Mouse (Mus musculus): Measurements from ENCODE around the gene H2afy. TPM values are rescaled to one million over a fixed set of nuclear protein-coding genes. Genes with fewer than 3 reads are reported as not detected.

The H2afy gene
- polyA plus RNA-seq, 1 experiment from 2014 or later, result 273 TPM

DNA sequence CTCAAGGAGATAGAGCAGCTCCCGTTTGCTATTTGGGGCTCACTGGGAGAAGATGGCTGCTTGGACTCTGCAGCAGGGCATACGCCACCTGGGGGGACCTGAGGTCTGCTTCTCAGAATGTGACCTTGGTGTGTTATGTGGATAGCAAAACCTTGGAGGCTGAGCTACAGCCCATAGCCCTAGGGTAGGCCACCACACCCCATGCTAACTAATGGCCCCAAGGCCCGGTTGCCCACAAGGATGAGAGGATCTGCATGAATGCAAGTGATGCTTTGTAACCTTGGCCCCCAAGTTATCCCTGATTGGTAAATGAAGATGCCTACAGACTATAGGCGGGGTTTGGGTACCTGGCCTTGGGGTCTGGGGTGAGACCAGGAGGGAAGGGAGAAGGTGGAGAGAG is 26.5 kb downstream of the H2afy start:
- WGBS, result 63% methylated on average over 4 of the region's 4 CpGs
- no peak overlapping the region for H3K4me2 ChIP-seq (ENCODE audit: low read depth, low read length)
- no peak overlapping the region for H3K4me3 ChIP-seq (ENCODE audit: low read depth, low read length)
- H3K9ac ChIP-seq (replicated peaks; ENCODE audit: low read depth, low read length), result no peak overlapping the region
- H3K9me3 ChIP-seq (ENCODE audit: control insufficient read depth, low read length), result no peaks in the 10 kb centered on the region
- ATAC-seq (ENCODE audit: low read depth), result no peak
- no peaks in the 10 kb centered on the region; the same call in 1 of the 2 replicates for H3K36me3 ChIP-seq (ENCODE audit: control insufficient read depth, insufficient read depth, low read length)
- H3K4me1 ChIP-seq (ENCODE audit: control insufficient read depth, insufficient read depth, low read length), result peaks cover 41% of the 10 kb centered on the region
- no peaks in the 10 kb centered on the region for H3K27me3 ChIP-seq (ENCODE audit: control insufficient read depth, insufficient read depth, low read length)
- H3K27ac ChIP-seq (ENCODE audit: low read depth, low read length), result no peak overlapping the region

DNA sequence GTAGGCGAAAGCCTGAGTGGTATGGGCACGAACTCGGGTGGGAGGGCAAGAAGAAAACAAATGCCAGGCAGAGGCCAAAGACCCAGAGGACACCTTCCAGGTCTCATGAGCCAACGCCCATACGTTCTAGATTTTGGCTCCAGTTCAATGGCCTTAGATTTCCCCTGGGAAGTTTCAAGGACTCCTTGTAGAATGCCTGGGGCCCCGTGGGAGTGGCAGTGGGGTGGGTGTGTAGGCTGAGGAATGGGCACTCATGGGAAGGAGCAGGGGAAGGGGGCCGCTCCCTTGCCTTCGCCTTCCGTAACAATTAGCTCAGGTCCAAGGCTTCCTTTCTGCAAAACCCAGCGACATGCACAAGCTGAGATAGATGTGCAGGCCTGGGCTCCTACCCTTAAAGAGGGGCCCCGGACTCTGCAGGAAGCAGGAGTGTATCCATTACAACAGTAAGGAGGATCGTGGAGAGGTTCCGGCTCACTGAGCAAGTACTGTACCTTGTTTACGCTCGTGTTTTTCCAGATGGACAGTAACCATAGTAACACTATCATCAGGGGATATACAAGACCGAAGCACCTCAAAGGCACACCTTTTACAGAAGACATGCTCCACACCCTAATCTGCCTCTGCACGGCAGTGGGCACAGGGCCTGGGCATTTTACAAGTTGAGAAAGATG is 27.2 kb downstream of the H2afy start:
- Histone ChIP-seq H3K4me3 (ENCODE audit: low read depth, low read length) (no peak overlapping the region), H3K4me1 (ENCODE audit: control insufficient read depth, insufficient read depth, low read length) (peaks cover 48% of the 10 kb centered on the region), H3K9me3 (ENCODE audit: control insufficient read depth, low read length) (no peaks in the 10 kb centered on the region), H3K36me3 (ENCODE audit: control insufficient read depth, insufficient read depth, low read length) (no peaks in the 10 kb centered on the region; the same call in 1 of the 2 replicates), H3K4me2 (ENCODE audit: low read depth, low read length) (no peak overlapping the region), H3K27me3 (ENCODE audit: control insufficient read depth, insufficient read depth, low read length) (no peaks in the 10 kb centered on the region), H3K9ac (replicated peaks; ENCODE audit: low read depth, low read length) (no peak overlapping the region), H3K27ac (ENCODE audit: low read depth, low read length) (no peak overlapping the region)
- ATAC-seq (ENCODE audit: low read depth), result peak; percentile 52; the same call in 1 of the 2 replicates
- WGBS, result 44% methylated on average over 17 of the region's 17 CpGs

DNA sequence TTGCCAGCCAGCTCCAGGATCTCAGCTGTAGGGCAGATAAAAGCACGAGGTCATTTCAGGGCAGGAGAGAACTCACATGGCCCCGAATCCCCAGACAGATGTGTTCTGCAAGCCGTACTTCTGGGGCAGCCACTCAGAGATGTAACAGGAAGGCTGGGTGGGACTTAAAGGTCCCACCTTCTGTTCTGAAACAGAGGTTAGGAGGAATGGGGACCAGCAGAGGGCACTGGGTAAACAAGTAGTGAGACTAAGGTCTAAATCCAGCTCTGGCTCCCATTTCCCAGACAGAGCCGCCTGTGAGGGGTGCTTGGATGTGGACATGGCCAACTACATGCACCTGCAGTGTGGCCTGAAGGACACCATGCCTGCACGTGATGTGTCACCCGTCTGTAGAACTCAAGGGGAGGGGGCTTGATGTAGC is 31.2 kb downstream of the H2afy start:
- WGBS, result 89% methylated on average over 6 of the region's 6 CpGs
- H3K36me3 ChIP-seq (ENCODE audit: control insufficient read depth, insufficient read depth, low read length), result no peaks in the 10 kb centered on the region
- no peak overlapping the region for H3K27ac ChIP-seq (ENCODE audit: low read depth, low read length)
- no peaks in the 10 kb centered on the region for H3K9me3 ChIP-seq (ENCODE audit: control insufficient read depth, low read length)
- H3K9ac ChIP-seq (replicated peaks; ENCODE audit: low read depth, low read length), result no peak overlapping the region
- no peak overlapping the region for H3K4me2 ChIP-seq (ENCODE audit: low read depth, low read length)
- no peak overlapping the region for H3K4me3 ChIP-seq (ENCODE audit: low read depth, low read length)
- peaks cover 43% of the 10 kb centered on the region for H3K4me1 ChIP-seq (ENCODE audit: control insufficient read depth, insufficient read depth, low read length)
- no peaks in the 10 kb centered on the region for H3K27me3 ChIP-seq (ENCODE audit: control insufficient read depth, insufficient read depth, low read length)
- ATAC-seq (ENCODE audit: low read depth), result no peak

DNA sequence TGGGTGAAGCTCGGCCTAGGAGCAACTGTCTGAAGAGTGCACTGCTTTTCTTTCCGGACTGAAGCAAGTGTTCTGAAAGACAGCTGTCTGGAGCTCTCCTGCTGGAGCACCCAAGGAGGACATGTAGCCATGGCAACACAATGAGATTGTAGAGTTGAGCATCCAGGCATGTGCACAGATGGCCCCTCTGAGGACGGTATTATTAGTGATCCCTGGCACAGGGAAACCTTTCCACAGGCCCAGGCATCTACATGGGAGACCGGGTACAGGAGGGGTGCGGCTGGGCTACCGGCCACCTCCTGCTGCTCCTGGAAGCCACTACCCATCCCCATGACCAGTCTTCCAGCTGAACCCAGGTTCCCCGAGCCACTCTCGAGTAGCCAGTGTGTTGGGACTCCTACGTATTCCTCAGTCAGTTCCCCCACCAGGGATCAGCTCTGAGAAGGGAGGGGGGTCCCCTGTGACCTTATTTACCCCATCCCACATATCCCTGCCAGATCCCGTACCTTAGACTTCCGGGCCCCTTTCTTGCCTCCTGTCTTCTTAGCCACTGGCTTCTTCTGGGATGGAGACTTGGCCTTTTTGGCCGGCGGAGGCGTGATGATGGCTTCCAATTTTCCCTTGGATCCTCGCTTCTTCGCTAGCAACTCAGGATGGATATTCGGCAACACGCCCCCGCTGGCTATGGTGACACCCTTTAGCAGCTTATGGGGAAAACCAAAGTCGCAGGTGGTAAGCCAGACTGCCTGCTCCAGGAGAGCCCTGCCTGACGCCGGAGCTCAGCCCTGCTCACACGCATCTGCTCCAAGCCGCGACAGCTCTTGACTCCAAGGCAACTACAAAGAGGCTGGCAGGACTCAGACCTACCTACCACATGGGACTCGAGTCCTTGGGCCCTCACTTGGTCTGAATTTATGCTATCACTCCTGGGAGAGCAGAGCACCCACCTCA is 32.1 kb downstream of the H2afy start:
- H3K36me3 ChIP-seq (ENCODE audit: control insufficient read depth, insufficient read depth, low read length), result no peaks in the 10 kb centered on the region
- H3K4me3 ChIP-seq (ENCODE audit: low read depth, low read length), result no peak overlapping the region
- H3K4me1 ChIP-seq (ENCODE audit: control insufficient read depth, insufficient read depth, low read length), result peaks cover 34% of the 10 kb centered on the region
- ATAC-seq (ENCODE audit: low read depth), result peak; percentile 85
- 0 out of 2 replicates have a peak overlapping the region, but pooled peaks have one; percentile 8 for H3K4me2 ChIP-seq (ENCODE audit: low read depth, low read length)
- 74% methylated on average over 26 of the region's 26 CpGs for WGBS
- no peaks in the 10 kb centered on the region for H3K9me3 ChIP-seq (ENCODE audit: control insufficient read depth, low read length)
- peak overlapping the region; percentile 82 for H3K27ac ChIP-seq (ENCODE audit: low read depth, low read length)
- no peak overlapping the region; the same call in 1 of the 2 replicates for H3K9ac ChIP-seq (replicated peaks; ENCODE audit: low read depth, low read length)
- H3K27me3 ChIP-seq (ENCODE audit: control insufficient read depth, insufficient read depth, low read length), result no peaks in the 10 kb centered on the region

DNA sequence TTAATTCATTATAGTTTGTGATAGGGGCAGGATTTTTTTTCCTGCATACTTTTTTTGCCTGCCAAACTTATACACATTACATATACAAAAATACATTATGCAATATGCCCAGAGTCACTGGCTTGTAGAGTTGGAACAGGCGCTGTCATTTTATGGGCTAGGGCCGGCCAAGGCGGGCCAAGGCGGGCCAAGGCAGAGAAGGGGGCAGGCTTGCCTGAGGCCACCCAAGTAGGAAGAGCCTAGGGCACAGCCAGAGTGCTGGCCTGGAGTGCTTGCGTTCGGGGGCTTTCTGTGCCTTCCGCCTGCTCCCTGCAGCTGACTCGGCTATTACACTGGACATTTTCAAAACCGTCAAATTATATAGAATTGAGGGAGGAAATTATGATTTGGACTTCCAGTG is 34.0 kb downstream of the H2afy start:
- peaks cover 27% of the 10 kb centered on the region for H3K4me1 ChIP-seq (ENCODE audit: control insufficient read depth, insufficient read depth, low read length)
- no peak for ATAC-seq (ENCODE audit: low read depth)
- H3K9me3 ChIP-seq (ENCODE audit: control insufficient read depth, low read length), result no peaks in the 10 kb centered on the region
- WGBS, result 58% methylated on average over 9 of the region's 9 CpGs
- no peak overlapping the region for H3K4me2 ChIP-seq (ENCODE audit: low read depth, low read length)
- peak overlapping the region; percentile 29; the same call in 1 of the 2 replicates for H3K27ac ChIP-seq (ENCODE audit: low read depth, low read length)
- no peak overlapping the region for H3K9ac ChIP-seq (replicated peaks; ENCODE audit: low read depth, low read length)
- H3K36me3 ChIP-seq (ENCODE audit: control insufficient read depth, insufficient read depth, low read length), result no peaks in the 10 kb centered on the region
- no peak overlapping the region for H3K4me3 ChIP-seq (ENCODE audit: low read depth, low read length)
- H3K27me3 ChIP-seq (ENCODE audit: control insufficient read depth, insufficient read depth, low read length), result no peaks in the 10 kb centered on the region

DNA sequence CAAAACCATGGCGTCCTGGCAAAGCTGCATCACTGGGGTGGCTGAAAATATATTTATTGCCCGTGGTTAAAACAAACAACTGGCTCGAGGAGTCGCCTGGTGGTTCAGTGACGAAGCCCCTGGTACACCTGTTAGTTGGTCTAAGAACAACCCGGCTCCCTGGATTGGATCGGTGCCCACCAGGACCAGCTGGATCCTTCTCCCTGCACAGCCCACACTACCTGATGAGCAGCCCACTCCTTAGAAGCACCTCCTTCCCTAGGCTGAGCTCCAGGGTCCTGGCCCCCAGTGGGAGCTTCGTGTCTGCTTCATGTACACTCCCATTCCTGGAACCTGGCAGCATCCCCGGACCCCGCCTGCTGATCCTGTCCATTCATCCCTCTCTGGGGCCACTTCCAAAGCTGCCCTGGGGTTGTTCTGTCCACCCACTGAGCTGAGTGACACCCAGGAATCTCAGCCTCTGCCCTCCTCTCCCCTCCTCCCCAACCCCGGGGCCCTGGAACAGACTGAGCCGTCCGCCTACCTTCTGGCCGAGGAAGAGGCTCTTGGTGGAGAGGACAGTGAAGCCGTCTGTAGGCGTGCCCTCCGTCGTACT is 40.5 kb downstream of the H2afy start:
- Histone ChIP-seq H3K4me2 (ENCODE audit: low read depth, low read length) (no peak overlapping the region), H3K27me3 (ENCODE audit: control insufficient read depth, insufficient read depth, low read length) (no peaks in the 10 kb centered on the region), H3K9ac (replicated peaks; ENCODE audit: low read depth, low read length) (no peak overlapping the region), H3K4me1 (ENCODE audit: control insufficient read depth, insufficient read depth, low read length) (peaks cover 32% of the 10 kb centered on the region), H3K27ac (ENCODE audit: low read depth, low read length) (no peak overlapping the region), H3K36me3 (ENCODE audit: control insufficient read depth, insufficient read depth, low read length) (peaks cover 7% of the 10 kb centered on the region; the same call in 1 of the 2 replicates), H3K4me3 (ENCODE audit: low read depth, low read length) (no peak overlapping the region), H3K9me3 (ENCODE audit: control insufficient read depth, low read length) (no peaks in the 10 kb centered on the region)
- WGBS, result 80% methylated on average over 18 of the region's 18 CpGs
- no peak for ATAC-seq (ENCODE audit: low read depth)

DNA sequence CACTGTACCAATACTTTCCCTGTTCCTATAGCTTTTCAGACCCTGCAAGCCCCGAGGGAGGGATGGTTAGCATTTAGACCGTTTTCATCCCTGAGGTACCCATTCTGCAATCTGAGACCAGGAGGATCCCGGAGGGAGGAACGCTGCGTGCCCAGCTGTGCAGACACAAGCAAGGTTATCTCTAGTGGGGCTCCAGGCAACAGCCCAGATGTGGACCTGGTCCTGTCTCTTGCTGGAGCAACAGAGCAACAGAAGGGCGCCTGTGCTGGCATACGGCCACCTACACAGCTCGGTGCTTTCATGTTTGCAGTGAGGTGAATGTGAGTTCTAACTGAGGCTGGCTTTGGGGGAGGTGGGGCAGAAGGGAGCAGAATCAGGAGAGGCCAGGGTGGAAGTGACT is 41.6 kb downstream of the H2afy start:
- Histone ChIP-seq H3K27ac (ENCODE audit: low read depth, low read length) (peak overlapping the region; percentile 72), H3K4me2 (ENCODE audit: low read depth, low read length) (no peak overlapping the region), H3K27me3 (ENCODE audit: control insufficient read depth, insufficient read depth, low read length) (no peaks in the 10 kb centered on the region), H3K4me3 (ENCODE audit: low read depth, low read length) (no peak overlapping the region), H3K9ac (replicated peaks; ENCODE audit: low read depth, low read length) (0 out of 2 replicates have a peak overlapping the region, but pooled peaks have one; percentile 7), H3K9me3 (ENCODE audit: control insufficient read depth, low read length) (no peaks in the 10 kb centered on the region), H3K4me1 (ENCODE audit: control insufficient read depth, insufficient read depth, low read length) (peaks cover 32% of the 10 kb centered on the region), H3K36me3 (ENCODE audit: control insufficient read depth, insufficient read depth, low read length) (peaks cover 10% of the 10 kb centered on the region)
- WGBS, result 57% methylated on average over 8 of the region's 8 CpGs
- ATAC-seq (ENCODE audit: low read depth), result peak; percentile 35; the same call in 1 of the 2 replicates

DNA sequence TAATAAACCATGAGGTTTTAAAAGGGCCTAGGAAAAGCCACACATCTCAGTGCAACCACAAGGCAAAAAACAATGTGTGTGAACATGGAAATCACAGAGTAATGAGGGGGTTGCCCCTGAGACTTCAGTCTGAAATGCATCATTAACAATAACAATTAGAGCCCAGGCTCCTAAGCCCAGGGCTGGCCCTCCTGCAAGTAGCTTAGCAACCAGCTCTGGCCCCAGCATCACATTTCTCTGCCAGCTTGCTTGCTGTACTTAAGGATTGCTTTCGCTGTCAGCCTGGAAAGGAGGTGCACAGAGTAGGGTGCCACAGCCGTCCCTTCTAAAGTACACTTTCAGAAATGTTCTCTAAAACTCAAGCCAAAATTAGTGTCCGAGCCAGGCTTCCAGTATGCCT is 42.5 kb downstream of the H2afy start:
- Histone ChIP-seq H3K27ac (ENCODE audit: low read depth, low read length) (peak overlapping the region; percentile 73), H3K9me3 (ENCODE audit: control insufficient read depth, low read length) (no peaks in the 10 kb centered on the region), H3K4me2 (ENCODE audit: low read depth, low read length) (no peak overlapping the region), H3K4me3 (ENCODE audit: low read depth, low read length) (no peak overlapping the region), H3K9ac (replicated peaks; ENCODE audit: low read depth, low read length) (no peak overlapping the region), H3K4me1 (ENCODE audit: control insufficient read depth, insufficient read depth, low read length) (peaks cover 32% of the 10 kb centered on the region), H3K27me3 (ENCODE audit: control insufficient read depth, insufficient read depth, low read length) (no peaks in the 10 kb centered on the region), H3K36me3 (ENCODE audit: control insufficient read depth, insufficient read depth, low read length) (peaks cover 10% of the 10 kb centered on the region)
- 55% methylated on average over 3 of the region's 3 CpGs for WGBS
- ATAC-seq (ENCODE audit: low read depth), result peak; percentile 83

Measured in neural tube, embryonic 14.5 days (tissue).